Mouse (Mus musculus): ENCODE measurements around the gene Gpm6b. TPM values are rescaled to one million over a fixed set of nuclear protein-coding genes. Genes with fewer than 3 reads are reported as not detected.

Gpm6b gene
- total RNA-seq (2021), result 100 to 1,000 TPM; 480 to 514 TPM

DNA sequence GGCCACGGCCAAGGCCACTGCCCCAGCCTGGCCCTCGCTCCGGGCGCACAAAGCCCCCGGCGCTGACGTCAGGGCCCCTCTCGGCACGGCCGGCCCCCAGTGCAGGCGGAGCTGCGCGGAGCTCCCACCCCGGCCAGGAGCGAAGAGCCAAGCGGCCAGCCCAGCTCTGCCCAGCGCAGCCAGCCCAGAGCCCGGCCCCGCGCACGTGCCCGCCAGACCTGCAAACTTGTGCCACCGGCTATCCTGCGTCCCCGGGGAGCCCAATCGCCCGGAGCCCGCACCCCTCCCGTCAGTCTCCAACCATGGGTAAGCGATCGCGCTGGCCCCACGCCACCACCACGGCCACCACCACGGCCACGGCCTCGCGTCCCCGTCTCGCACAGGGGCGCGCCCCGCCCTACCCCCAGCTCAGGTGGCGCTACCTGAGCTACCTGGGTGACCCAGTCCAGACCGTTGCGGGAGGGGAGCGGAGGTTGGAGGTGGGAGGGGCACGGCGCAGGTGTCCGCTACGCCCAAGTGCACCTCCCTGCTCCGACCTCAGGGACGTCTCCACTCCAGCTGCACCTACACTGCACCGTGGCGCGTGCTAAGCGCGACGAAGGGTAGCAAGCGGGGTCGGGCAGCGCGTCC, at the start of gene Gpm6b:
Gpm6b (plus strand) TSS at position 81 of the 630 bp plus-strand sequence.
- DNase-seq, result peak; percentile 65
- intact Hi-C loops (cut with DNase I), result loop anchor here (5.0 kb wide), 1 partner anchor 108 kb away; no protein-coding TSS in a partner anchor

DNA sequence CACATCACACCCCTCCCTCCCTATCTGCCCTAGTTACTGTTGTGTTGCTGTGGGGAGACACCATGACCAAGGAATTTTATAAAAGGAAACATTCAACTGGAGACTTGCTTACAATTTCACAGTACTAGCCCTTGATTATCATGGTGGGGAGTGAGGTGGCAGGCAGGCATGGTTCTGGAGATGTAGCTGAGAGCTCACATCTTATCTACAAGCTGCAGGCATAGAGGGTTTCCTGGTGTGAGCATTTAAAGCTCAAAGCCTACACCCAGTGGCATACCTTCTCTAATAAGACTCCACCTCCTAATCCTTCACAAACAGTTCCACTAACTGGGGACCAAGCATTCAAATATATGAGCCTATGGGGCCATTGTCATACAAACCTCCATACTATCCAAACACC, 42.4 kb upstream of the Gpm6b start:
- no peak for DNase-seq
- intact Hi-C loops (cut with DNase I), result no loop called here

DNA sequence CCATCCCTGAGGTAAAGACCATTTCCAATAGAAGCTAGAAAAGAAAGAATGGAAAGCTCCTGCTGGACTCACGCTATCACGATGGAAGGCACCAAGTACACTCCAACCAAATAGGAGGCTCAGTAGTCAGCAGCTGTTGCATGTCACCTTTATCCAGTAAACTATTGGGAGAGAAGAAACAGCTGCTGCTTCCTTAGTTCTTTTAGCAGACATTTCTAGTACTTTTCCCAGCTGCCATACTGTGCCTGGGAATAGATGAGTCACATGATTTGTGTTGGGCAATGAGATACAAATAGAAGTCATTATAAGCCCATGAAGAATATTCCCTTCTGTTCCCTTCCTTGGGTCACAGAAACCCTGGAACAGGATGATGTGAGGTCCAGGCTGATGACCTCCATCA, 40.4 kb upstream of the Gpm6b start:
- intact Hi-C loops (cut with DNase I), result no loop called here
- no peak for DNase-seq

DNA sequence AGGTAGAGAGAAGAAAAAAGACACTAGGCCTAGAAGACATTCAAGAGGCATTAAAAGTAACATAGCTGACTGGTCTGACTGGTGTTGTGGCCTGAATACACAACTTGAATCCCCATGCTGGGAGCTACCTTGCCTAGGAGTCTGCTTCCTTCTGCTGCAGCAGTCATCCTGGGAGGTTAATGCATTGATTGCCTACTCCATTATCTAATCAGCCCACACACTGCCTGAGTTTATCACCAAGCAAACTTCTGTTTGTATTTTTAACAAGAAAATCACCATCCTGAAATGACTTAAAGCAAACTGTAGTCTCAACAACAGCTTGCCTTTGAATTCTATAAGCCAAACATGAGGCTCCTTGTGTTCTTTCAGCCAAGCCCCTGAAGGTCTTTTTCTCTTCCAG, 38.9 kb upstream of the Gpm6b start:
- intact Hi-C loops (cut with DNase I), result no loop called here
- DNase-seq, result no peak

DNA sequence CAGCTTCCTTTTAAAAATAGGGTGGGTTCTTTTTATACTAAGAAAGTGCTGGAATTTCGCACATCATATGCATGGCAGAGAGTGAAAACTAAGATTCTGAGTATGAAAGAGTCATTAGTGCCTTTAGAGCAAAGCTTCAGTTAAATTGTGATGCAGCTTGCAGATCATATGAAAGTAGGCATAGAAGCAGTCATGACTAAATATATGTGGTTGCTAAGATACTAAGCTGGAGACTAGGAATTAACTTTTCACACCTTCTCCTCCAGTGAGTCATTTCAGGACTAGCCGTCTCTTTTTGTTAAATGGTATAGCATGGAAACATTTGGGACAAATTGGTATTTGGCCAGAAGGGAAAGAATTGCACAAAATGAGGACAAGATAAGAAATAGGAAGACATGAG, 24.1 kb upstream of the Gpm6b start:
- intact Hi-C loops (cut with DNase I), result no loop called here
- DNase-seq, result no peak

DNA sequence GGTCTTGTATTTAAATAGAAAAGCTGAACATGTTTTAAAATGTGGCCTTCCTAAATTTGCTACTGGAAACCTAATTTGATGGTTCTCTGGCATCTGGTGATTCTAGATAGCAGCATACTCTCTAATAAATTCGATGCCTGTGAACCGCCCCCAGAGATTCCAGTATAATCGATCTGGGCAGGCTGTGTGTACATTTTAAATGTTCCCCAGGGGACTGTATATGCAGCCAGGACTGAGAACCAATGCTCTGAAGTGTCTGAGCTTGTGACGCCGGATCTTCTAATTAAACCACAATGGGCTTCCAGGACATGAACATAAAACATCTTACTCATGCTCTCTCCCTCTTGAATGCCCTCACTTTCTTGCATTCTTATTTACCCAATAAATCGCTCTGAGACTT, 22.5 kb upstream of the Gpm6b start:
- no peak for DNase-seq
- intact Hi-C loops (cut with DNase I), result no loop called here

DNA sequence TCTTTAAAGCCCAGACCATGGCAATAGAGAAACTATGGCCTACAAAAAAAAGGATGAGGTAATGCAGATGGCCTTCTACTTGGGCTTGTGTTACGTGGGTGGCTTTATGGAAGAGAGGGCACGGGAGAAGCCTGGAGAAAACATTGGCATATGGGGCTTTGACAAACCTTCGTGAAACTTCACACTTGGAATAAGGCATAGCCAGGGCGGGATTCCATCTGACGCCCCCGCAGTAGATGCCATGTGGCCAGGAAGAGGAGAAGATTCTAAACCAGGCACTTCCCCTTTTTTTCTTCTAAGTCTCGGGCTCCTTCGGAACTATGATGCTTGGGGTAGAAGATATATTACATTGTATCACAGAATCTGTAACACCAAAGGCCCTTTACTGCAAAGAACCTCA, 22.0 kb upstream of the Gpm6b start:
- DNase-seq, result no peak
- intact Hi-C loops (cut with DNase I), result no loop called here

DNA sequence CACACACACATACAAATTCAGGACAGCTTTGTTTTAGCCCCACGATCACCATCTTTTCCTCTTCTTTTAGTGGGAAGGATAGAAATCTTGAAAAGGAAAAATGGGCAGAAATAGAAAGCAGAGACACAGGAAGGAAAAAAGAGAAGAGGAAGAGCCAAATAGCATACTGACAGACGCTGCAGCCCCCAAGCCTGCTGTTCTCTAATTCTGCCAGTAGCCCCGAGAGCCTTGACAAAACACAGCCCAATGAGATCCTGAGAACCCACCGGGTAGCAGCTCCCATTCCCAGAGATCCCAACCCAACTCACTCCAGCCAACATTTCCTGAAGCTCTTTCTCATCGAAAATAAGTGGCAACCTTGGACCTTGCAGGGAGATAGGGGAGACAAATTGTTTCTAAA, 19.4 kb upstream of the Gpm6b start:
- no peak for DNase-seq
- intact Hi-C loops (cut with DNase I), result no loop called here

DNA sequence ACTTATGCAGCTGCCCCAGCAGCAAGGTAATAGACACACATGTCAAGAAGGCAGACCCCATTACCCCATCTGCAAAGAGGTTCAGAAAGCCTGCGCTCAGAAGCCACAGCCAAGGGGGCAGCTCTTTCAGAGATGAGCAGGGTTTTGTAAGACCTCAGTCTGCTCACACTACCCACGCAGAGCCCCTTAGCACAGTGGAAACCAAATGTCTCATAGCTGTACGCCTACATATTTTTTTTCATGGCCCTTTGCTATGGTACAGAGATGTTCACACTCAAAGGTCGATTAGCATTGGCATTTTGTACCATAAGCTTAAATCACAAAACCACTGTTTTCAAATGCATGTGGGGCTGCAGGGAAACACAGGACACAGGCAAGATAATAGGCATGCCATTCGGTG, 11.9 kb upstream of the Gpm6b start:
- DNase-seq, result no peak
- intact Hi-C loops (cut with DNase I), result no loop called here

DNA sequence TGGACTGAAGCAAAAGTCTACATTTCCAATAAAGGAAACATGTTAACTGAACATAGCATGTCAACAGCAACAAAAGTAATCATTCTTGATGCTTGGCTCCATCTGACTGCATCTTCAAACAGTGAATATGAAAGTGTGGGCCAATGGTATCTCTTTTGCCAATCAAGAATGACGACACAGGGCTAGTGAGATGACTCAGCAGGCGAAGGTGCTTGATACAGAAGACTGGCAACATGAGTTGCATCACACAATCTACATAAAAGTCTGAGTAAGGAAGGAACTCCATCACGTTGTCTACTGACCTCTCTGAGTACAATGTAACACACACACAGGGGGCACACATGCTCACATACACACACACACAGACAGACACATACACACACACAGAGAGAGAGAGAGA, 9.0 kb upstream of the Gpm6b start:
- DNase-seq, result no peak
- intact Hi-C loops (cut with DNase I), result no loop called here

DNA sequence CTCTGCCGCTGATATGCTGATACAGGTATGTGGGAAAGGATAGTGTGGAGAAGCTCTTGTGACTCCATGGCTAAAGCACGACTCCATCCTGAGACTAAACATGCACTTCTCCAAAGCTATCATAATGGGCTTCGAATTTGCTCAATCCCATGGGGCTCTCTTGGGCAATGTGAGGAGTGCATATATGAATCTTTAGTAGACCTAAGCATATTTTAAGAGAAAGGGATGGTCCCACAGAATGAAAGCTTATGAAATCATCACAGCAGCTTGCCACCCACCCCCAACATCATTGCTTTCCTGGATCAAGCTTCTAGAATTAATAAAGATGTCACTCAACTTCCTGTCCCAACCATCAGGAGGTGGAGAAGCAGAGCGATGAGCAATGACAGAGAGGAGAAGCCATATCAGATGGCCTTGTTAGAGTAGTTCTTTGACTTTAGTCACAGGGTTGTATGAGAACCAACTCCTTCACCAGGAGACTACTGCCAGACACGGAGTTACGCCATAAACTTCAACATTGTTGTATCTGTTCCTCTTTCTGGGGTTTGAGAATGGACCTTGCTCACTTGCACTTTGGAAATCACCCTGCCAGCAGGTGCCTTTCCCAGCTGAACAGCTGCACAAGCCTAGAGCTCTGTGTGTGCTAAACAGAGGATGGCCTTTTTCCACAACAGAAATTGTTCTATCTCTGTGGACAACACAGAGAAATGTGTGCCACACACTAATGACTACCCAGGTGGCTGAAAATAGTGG, 8.0 kb upstream of the Gpm6b start:
- no peak for DNase-seq
- intact Hi-C loops (cut with DNase I), result no loop called here

DNA sequence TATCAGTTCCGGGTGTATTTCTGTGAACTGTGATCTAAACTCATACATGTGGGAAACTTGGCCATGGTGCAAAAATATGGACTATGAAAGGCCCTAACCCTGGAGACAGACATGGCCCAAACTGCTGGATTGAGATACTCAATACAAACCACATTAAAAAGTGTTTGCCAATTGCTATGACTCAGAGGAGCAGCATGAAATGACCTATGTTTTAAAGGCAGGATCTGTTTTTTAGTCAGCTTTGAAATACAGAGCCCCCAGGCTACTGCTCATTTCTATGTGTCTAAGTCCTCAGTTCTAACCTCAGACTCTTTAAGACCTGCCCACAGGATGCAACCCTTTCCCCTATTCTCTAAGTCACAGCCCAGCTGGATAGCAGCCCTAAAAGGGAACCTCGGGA, 2.6 kb upstream of the Gpm6b start:
- DNase-seq, result no peak
- intact Hi-C loops (cut with DNase I), result loop anchor here (5.0 kb wide), 1 partner anchor 111 kb away; no protein-coding TSS in a partner anchor

DNA sequence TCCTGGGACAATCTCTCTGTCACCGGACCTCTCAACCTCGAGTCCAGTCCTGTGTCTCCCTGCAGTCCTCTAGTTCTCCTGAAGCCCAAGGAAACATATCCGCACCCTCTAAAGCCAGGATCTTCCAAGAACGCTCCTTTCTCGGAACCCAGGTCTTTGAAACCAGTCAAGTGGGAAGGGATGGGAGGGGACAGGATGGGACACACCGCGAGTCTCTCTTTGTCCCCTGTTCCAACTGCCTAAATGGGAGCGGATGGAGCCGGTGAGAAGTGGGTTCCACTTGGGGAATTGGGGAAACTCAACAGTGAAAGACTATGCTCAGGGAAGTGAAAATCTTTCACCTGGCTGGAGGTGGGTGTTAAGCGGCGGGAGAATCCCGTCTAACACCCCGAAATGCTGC, 809 bp downstream of the Gpm6b start:
- intact Hi-C loops (cut with DNase I), result loop anchor here (5.0 kb wide), 1 partner anchor 108 kb away; no protein-coding TSS in a partner anchor
- no peak for DNase-seq

DNA sequence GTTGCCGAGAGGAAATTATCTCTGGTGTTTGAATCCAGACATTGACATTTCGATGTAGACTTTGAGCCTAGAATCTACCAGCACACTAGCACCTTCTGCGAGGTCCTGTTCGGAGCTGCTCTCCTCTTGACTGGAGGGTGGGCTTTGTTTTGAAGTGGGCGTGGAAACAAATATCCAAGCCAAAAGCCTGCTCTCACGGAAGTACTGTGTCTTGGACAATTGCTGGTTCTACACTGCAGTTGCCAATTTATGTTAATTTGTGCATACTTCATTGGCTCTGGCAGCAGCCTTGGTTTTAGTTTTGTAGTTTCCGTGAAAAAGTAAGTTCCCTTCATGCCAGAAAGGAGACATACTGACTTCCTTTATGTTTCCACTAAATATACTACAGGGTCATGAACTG, 2.0 kb downstream of the Gpm6b start:
- DNase-seq, result no peak

DNA sequence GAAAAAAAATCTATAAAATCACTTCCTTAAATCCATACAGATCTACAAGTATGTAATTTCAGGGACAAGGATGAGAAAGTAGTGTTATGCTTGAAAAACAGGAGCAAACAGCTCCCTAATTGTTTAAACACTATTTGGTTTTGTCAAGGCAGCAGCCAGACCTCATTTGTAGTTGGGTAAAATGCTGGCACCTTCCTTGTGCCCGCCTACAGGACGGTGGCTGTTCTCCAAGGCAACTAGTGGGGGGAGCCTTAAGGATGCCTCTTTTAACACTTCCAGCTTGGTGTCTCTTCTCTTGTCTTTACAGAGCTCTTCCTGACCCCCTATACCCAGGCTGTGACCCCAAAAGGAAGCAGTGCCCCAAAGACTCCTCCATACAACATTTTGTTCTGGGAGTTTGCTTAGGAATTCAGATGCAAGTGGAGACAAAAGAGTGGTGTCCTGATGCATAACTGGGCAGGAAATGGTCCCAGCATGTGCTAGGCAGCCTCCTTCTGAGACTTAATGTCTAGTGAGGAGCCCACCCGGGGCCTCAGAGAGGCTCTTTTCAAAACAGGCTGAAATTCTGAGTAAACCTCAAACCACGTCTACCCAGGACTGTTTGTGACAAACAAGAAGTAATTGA, 4.7 kb downstream of the Gpm6b start:
- DNase-seq, result no peak
- intact Hi-C loops (cut with DNase I), result no loop called here

More for the DNA sequence above, 2.0 kb downstream of the Gpm6b start:
- intact Hi-C loops (cut with DNase I), result no loop called here

DNA sequence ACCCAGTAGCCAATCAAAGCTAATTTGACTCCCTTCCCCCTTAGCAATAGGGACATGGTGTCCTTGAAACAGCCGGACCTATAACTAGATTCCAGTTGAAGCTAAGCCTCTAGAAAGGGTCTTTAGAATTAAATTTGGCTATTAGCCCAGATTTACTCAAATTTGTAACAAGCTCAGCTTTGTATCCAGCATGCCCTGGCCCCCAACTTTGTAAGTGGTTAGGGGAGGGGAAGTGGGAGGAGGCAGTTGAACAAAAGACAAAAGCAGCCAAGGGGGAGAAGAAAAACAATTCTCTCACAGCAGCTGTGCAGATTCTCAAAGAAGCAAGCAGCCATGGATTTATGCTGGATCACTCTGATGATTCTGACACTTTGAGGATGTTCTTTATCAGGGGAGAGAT, 32.8 kb downstream of the Gpm6b start:
- no peak for DNase-seq
- intact Hi-C loops (cut with DNase I), result no loop called here

DNA sequence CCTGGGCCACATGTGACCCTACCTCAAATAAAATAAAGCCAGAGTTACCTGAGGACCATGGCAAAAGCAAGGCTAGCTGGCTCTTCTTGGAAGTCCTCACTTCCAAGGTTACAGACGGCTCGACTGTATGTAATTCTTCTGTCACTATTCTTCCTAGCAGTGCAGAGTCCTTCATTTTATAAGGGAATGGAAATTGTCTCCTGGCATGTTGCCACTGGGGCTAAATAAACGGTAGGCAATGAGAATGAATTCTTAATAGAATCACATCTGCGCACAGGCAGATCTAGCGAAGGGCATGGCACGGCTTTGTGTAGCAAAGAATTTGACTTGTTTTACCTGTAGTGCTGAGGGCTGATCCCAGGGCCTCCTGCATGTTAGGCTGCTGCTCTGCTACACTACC, 33.9 kb downstream of the Gpm6b start:
- intact Hi-C loops (cut with DNase I), result no loop called here
- DNase-seq, result no peak

DNA sequence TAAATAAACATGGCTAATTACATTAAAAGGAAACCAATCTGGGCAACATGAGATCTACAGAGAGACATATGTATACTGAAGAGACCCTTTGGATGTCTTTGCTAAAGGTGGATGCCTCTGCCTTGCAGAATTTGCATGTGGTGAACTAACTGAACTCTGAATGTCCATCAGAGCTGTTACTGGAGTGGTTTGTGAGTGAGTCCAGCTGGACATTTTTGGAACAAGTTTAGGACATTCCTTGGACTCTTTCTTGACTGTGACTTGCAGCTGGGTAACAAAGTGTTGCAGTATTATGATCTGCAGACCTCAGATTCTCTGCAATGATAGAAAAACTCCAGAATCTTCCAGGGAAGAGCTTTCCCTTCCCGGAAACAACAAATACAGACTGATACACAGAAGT, 41.1 kb downstream of the Gpm6b start:
- no peak for DNase-seq
- intact Hi-C loops (cut with DNase I), result no loop called here

DNA sequence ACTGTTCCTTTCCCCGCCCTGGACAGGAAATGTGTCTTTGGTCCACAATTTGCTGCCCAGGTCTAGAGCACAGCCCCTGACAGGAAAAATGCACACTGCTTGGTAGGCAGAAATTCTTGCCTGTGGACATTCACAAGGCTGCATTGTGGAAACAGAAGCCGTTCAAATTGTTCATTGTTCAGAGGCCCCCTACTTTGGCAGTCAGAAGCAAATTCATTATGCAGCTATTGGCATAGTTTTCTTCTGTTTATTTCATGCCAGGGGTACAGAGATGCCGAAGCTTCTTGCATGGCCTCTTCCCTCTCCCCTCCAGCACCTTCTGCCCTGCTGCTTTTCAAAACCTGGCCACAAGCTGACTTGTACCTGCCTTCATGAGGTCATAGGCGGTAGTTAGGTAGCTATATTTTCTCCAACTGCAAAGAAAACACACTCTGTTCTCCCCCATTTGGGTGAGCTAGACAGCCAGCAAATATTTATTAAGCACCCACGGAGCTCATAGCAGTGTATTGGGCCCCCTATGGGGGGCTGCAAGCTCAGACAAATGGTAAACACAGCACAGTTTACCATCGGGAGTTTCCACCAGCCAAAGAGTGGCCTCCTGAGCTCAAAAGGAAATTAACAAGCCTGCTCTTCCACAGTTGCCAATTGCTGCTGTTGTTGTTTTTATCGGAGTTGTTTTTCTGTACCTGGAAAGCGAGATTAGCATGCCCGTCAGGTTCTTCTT, 48.2 kb downstream of the Gpm6b start:
- DNase-seq, result no peak
- intact Hi-C loops (cut with DNase I), result no loop called here

DNA sequence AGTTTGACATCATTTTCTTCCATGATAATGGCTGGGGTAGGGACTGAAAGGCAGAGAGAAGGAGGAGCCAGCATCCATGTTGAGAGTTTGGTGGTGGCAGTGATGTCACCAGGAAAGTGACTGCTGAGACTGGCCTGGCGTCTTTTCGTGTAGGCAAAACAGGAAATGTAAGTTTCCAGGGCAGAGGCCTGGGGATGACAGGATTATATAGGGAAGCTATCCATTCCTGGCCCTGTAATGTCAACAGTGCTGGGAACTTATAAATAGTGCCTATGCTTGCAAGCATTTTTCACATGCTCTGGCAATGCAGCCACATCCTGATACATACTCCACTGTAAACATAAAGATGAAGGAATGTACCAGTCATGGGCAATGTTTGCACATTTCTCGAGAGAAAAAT, 52.6 kb downstream of the Gpm6b start:
- intact Hi-C loops (cut with DNase I), result no loop called here
- DNase-seq, result no peak

DNA sequence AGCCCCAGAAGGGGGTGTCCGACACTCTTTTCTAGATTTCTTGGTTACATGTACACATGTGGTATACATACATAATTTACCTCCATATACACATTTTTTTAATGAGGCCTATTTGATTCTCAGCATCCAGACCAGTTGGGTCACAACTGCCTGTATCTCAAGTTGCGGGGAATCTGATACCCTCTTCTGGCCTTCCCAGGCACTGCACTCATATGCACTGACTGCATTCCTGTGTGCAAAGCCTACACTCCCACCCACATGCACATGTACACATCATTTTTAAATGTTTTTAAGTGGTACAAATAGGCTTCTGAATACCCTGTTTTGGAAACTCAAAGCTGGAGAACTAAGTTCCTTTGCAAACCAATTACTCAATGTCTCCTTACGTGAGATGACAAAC, 54.8 kb downstream of the Gpm6b start:
- DNase-seq, result no peak
- intact Hi-C loops (cut with DNase I), result no loop called here
